Mouse (Mus musculus) adrenal gland, postnatal 10 days (tissue): ENCODE results near the gene Plk2. TPM values are rescaled to one million over a fixed set of nuclear protein-coding genes. Genes with fewer than 3 reads are reported as not detected.
"Not testable (repeated sequence)": the region's sequence is repeated elsewhere in the genome, so short reads cannot be mapped to it uniquely, and the experiment has no call there.

Experiments
- DNase-seq: peaks from one replicate; pipeline ENCODE4 v3.0.0; 2021; ENCODE audit warnings: mixed read lengths
- long read RNA-seq, 2 experiments: library from polyadenylated mRNA; stranded (forward); transcript quantifications; one replicate each; pipeline ENCODE4 v2.0.0; 2021
- total RNA-seq, 2 experiments: library from RNA; stranded (reverse); gene quantifications; 2 replicates each; pipeline ENCODE4 v1.2.3; 2021

The Plk2 gene
- 10 to 100 TPM; 40.7 to 42.0 TPM for total RNA-seq
- long read RNA-seq, experiment 1, transcript Plk2-201 (14 exons, 2,800 nt): major isoform, 53 of 64 reads
- long read RNA-seq, experiment 1, partial matches to known transcripts: 8 of 64 reads
- long read RNA-seq, experiment 1, other reads (novel, unspliced or antisense): 3 of 64 reads
- long read RNA-seq, experiment 2, transcript Plk2-201 (14 exons, 2,800 nt): major isoform, 51 of 54 reads
- long read RNA-seq, experiment 2, partial matches to known transcripts: 1 of 54 reads
- long read RNA-seq, experiment 2, other reads (novel, unspliced or antisense): 2 of 54 reads

- peak; percentile 98 for DNase-seq
Measured at GRCm38 (mm10) chr13:110394291-110395178, at the start of gene Plk2. Gene Plk2, plus strand, starts transcription at chr13:110395046.

- DNase-seq: no peak
Measured at GRCm38 (mm10) chr13:110346707-110347106, 48.1 kb upstream of the Plk2 start.

DNA sequence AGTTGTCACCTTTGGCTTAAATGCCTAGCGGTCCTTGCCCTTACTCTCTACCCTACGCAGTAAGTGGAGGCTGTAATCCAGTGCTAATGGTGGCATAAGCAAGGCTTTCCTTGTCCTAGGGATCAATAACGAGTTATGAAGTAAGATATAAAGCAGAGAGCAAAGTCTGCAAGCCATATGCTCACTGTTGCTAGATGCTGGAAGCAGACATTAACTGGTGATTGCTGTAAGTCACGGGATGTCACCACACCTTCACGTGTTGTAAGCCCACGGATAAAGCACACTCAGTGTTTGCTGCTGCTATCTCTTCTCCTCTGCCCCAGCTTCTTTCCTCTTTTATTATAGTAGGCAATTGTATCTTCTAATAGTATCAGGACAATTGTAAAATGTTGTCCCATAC lies 43.8 kb upstream of the Plk2 start:
- DNase-seq: no peak

DNA sequence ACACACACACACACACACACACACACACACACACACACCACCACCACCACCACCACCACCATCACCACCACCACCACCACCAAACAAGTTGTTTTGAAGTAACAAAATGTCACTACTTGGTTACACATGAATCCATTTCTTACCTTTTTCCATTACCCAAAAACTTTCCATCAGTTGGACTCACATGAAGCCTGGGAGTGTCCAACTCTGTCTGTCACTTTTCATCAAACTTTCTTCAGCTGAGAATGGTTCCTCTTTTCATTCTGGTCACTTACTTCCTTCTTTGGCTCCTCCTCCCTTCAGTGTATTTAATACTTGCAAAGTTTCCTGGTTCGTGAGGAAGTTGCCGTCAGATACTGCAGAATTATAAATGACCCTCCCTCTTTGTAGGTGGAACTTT lies 37.9 kb upstream of the Plk2 start, which contains the start of gene Gapt:
Gapt (minus strand) TSS at position 259 of the 400 bp plus-strand sequence.
- DNase-seq: no peak

GRCm38 (mm10) chr13:110363722-110364121 lies 31.1 kb upstream of the Plk2 start:
- no peak for DNase-seq

- DNase-seq: no peak
Measured at GRCm38 (mm10) chr13:110366477-110366876, 28.4 kb upstream of the Plk2 start.

DNA sequence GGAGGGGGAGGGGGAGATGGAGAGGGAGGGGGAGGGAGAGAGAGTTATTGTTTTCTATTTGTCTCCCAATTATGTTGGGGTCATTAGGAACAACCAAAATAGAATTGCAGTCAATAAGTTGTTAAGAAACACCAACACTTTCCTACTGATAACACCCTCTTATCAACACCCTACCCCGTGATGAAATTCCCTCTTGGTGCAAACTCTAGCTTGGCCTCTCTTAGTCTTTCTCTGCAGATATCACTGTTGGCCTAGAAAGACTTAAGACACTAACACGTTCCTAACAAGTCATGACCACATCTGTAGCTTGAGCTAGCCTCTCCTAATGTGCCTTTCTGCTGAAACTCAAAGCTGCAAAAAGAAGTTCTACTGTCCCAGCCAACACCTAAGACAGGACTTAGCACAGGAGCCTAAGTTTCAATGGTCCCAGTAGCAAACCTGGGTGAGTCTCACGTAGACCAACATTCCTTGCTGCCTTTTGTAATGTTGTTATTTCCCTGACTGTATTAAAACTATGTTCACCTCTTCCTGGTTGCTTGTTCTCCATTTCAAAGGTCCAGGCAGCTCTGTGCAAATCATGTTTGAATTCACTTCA lies 26.8 kb upstream of the Plk2 start:
- DNase-seq: no peak

DNA sequence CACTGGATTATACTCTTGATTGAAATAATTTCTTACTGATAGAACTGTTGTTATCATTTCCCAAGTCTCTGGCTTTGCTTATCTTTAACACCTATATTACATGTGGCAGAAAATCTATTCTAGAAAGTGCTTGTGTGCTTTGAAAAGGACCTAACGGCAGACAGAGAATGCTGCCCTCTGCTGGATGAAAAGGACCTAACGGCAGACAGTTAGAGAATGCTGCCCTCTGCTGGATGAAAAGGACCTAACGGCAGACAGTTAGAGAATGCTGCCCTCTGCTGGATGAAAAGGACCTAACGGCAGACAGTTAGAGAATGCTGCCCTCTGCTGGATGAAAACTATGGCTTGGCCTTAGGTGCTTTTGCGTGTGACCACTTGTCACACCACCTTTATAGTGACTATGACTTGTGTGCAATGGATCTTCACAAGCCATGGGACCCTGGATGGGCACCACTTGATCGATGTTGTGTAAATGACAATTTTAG lies 26.2 kb upstream of the Plk2 start:
- DNase-seq: peak; percentile 40

- DNase-seq: no peak
Measured at GRCm38 (mm10) chr13:110369673-110370072, 25.2 kb upstream of the Plk2 start.

DNA sequence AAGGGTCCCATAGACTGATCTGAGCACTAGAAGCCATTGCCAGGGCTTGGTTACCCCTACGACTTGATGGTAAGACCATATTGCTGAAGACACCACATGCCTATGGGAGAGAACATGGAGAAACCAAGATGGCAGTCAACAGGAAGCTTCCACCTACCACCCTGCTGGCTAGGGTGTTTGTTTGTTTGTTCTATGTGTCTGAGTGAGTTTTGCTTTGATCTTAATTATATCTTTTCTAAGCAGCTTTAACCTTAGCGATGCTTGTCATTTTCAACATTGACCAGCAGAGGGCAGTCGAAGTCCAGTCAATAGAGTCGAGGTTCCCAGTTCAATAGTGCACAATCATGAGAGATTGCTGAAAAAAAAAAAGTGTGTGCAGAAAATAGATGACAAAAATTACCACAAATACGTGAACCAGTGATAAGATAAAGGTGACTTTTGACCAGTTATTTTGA lies 12.4 kb upstream of the Plk2 start:
- DNase-seq: peak; percentile 48

GRCm38 (mm10) chr13:110384514-110384913 lies 10.3 kb upstream of the Plk2 start:
- no peak for DNase-seq

- DNase-seq: peak; percentile 79
Measured at GRCm38 (mm10) chr13:110392210-110392609, 2.6 kb upstream of the Plk2 start.

DNA sequence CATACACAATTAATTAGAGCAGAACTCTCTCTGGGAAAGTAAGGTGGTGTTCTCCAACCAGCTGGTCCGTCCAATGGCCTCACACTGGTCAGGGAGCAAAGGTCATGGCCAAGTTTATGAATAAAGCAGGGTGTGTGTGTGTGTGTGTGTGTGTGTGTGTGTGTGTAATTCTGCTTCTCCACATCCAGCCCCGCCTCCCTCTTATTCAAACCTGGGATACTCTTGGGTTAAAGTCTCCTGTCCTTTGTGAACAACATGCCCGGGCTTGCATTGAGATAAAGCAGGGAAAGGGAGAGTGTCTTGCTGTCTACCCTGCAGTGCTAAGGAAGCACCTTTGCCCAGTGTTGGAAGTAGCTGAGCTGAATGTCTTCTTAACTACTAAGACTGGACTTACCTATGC lies 2.2 kb upstream of the Plk2 start:
- no peak for DNase-seq

- DNase-seq: peak; percentile 51
Measured at GRCm38 (mm10) chr13:110395179-110395794, 441 bp downstream of the Plk2 start.

GRCm38 (mm10) chr13:110395916-110396685 lies 1.3 kb downstream of the Plk2 start:
- no peak for DNase-seq

DNA sequence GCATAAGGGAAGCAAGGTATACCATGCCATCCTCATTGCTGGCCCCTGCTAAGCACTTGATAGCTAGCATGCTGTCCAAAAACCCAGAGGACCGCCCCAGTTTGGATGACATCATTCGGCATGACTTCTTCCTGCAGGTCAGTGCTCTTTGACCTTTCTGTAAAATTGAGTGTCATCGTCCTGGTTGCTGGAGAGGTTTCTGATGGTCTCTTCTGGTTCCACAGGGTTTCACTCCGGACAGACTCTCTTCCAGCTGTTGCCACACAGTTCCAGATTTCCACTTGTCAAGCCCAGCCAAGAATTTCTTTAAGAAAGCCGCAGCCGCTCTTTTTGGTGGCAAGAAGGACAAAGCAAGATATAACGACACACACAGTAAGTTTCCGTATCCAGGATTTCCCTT lies 2.9 kb downstream of the Plk2 start:
- no peak for DNase-seq

- DNase-seq: no peak
Measured at GRCm38 (mm10) chr13:110398513-110399270, 3.8 kb downstream of the Plk2 start.

DNA sequence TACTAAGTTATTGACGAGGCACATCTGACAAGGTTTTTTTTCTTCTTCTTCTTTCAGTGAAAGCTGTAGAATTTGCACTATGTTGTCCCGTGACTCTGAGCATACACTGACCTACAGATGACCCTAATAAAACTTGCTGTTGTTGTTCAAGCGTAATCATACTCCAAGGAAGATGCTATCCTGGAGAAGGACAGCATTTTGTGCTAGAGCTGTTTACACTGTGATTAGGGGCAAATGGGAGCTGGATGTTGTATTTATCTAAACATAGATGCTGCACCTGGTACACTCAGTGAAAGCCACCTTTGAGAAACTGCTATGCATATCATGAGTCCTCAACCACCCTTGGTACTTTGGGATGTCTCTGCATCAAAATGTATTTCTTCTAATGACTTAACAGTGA lies 6.6 kb downstream of the Plk2 start:
- no peak for DNase-seq

- DNase-seq: no peak
Measured at GRCm38 (mm10) chr13:110401877-110402276, 7.0 kb downstream of the Plk2 start.

GRCm38 (mm10) chr13:110404059-110404458 lies 9.2 kb downstream of the Plk2 start:
- no peak for DNase-seq

DNA sequence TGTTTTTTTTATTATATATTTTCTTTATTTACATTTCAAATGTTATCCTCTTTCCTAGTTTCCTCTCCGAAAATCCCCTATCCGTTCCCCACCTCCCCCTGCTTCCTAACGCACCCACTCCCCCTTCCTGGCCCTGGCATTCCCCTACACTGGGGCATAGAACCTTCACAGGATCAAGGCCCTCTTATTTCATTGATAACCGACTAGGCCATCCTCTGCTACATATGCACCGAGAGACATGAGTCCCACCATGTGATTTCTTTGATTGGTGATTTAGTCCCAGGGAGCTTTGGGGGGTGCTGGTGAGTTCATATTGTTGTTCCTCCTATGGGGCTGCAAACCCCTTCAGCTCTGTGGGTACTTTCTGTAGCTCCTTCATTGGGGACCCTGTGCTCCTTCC lies 9.8 kb downstream of the Plk2 start:
- DNase-seq: not testable (repeated sequence)
